Mouse (Mus musculus): ENCODE data around the gene Zfp979.
"Not testable (repeated sequence)": the region's sequence is repeated elsewhere in the genome, so short reads cannot be mapped to it uniquely, and the experiment has no call there.

DNA sequence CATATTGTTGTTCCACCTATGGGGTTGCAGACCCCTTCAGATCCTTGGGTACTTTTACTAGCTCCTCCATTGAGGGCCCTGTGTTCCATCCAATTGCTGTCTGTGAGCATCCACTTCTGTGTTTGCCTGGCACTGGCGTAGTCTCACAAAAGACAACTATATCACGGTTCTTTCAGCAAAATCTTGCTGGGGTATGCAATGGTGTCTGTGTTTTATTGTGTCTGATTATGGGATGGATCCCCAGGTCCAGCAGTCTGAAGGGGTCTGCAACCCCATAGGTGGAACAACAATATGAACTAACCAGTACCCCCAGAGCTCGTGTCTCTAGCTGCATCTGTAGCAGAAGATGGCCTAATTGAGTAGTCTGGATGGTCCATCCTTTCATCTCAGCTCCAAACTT lies 47.7 kb downstream of the Zfp979 start:
- not testable (repeated sequence) for TF ChIP-seq EP300, CTCF (IDR thresholded peaks at IDR 0.05)
